Mouse (Mus musculus) hindbrain, embryonic 15.5 days (tissue): Measurements from ENCODE around the gene Hid1. TPM values are rescaled to one million over a fixed set of nuclear protein-coding genes. Genes with fewer than 3 reads are reported as not detected.
"Not testable (repeated sequence)": the region's sequence is repeated elsewhere in the genome, so short reads cannot be mapped to it uniquely, and the experiment has no call there.

Source experiments
- ATAC-seq: fragments of 200-750 bp; cut with Nextera tagmentation; 2 replicates; pipeline ENCODE4 v1.8.0; 2017; ENCODE audit warnings: low read depth, moderate number of reproducible peaks, moderate TSS enrichment; ENCODE audit not compliant: low FRiP score
- H3K27ac ChIP-seq: fragments of 300-500 bp; sonication (generic); replicated peaks from 2 replicates; pipeline ENCODE4 v1.5.1; 2015; ENCODE audit warnings: mild to moderate bottlenecking, inconsistent platforms
- H3K27me3 ChIP-seq: fragments of 300-500 bp; sonication (generic); 2 replicates; pipeline ENCODE4 v1.6.1; 2015; ENCODE audit warnings: control low read depth, inconsistent platforms
- H3K36me3 ChIP-seq: fragments of 300-500 bp; sonication (generic); 2 replicates; pipeline ENCODE4 v1.6.1; 2015; ENCODE audit warnings: control low read depth, inconsistent platforms
- H3K4me1 ChIP-seq: fragments of 300-500 bp; sonication (generic); replicated peaks from 2 replicates; pipeline ENCODE4 v1.6.1; 2015; ENCODE audit warnings: control low read depth, inconsistent platforms
- H3K4me2 ChIP-seq: fragments of 300-500 bp; sonication (generic); 2 replicates; pipeline ENCODE4 v1.6.1; 2015; ENCODE audit warnings: moderate library complexity, mild to moderate bottlenecking, inconsistent platforms
- H3K4me3 ChIP-seq: fragments of 300-500 bp; sonication (generic); 2 replicates; pipeline ENCODE4 v1.5.1; 2015; ENCODE audit warnings: mild to moderate bottlenecking, inconsistent platforms
- H3K9ac ChIP-seq: fragments of 300-500 bp; sonication (generic); 2 replicates; pipeline ENCODE4 v1.6.1; 2015; ENCODE audit warnings: inconsistent platforms
- H3K9me3 ChIP-seq: fragments of 300-500 bp; sonication (generic); 2 replicates; pipeline ENCODE4 v1.6.1; 2016; ENCODE audit warnings: control low read depth, inconsistent platforms
- WGBS: fragments of 180-500 bp; shearing (Covaris S2); methylation state at CpG from one replicate; pipeline ENCODE4 v1.1.7; 2015; 5-methylcytosine and 5-hydroxymethylcytosine counted together
- polyA plus RNA-seq: library from polyadenylated mRNA; unstranded; fragments of >200 nt; fragmentation: Nextera tagmentation; extraction: Ambion mirVana; gene quantifications from 2 replicates; pipeline ENCODE4 v1.2.1, GENCODE M21; 2015

Gene Hid1
- polyA plus RNA-seq, 1 experiment from 2014 or later = 62.4 TPM

- not testable (repeated sequence) for H3K4me2 ChIP-seq, H3K27me3 ChIP-seq, H3K4me3 ChIP-seq, H3K9ac ChIP-seq, H3K9me3 ChIP-seq, H3K27ac ChIP-seq, ATAC-seq
- WGBS = 88% methylated on average over 3 of the region's 3 CpGs
- Histone ChIP-seq H3K36me3 (peaks cover 18% of the 10 kb centered on the region), H3K4me1 (peaks cover 38% of the 10 kb centered on the region)
Measured at GRCm38 (mm10) chr11:115386859-115387258, 19.3 kb upstream of the Hid1 start.

GRCm38 (mm10) chr11:115384587-115384986, 17.0 kb upstream of the Hid1 start:
- WGBS = 77% methylated on average over 5 of the region's 5 CpGs
- no peak for ATAC-seq
- no peaks in the 10 kb centered on the region for H3K9me3 ChIP-seq
- H3K9ac ChIP-seq = no peak overlapping the region
- H3K4me2 ChIP-seq = peak overlapping the region; percentile 92
- H3K27ac ChIP-seq = no peak overlapping the region
- no peak overlapping the region for H3K4me3 ChIP-seq
- H3K4me1 ChIP-seq = peaks cover 42% of the 10 kb centered on the region
- no peaks in the 10 kb centered on the region for H3K27me3 ChIP-seq
- H3K36me3 ChIP-seq = no peaks in the 10 kb centered on the region

GRCm38 (mm10) chr11:115383701-115384474, 16.3 kb upstream of the Hid1 start:
- 0 out of 2 replicates have a peak, but pooled peaks have one; percentile 1 for ATAC-seq
- no peaks in the 10 kb centered on the region for H3K27me3 ChIP-seq
- H3K4me1 ChIP-seq = peaks cover 42% of the 10 kb centered on the region
- no peaks in the 10 kb centered on the region for H3K9me3 ChIP-seq
- H3K4me2 ChIP-seq = peak overlapping the region; percentile 92
- H3K4me3 ChIP-seq = peak overlapping the region; percentile 92
- H3K27ac ChIP-seq = peak overlapping the region; percentile 96
- 28% methylated on average over 16 of the region's 16 CpGs for WGBS
- no peaks in the 10 kb centered on the region for H3K36me3 ChIP-seq
- H3K9ac ChIP-seq = peak overlapping the region; percentile 99

GRCm38 (mm10) chr11:115382891-115383290, 15.3 kb upstream of the Hid1 start:
- 11% methylated on average over 5 of the region's 5 CpGs for WGBS
- H3K4me1 ChIP-seq = peaks cover 42% of the 10 kb centered on the region

GRCm38 (mm10) chr11:115381743-115382539, 14.4 kb upstream of the Hid1 start, which contains the start of gene Cdr2l:
TSS of gene Cdr2l (plus strand) at chr11:115381916.
- Histone ChIP-seq H3K27ac (peak within 1 kb of the TSS; percentile 96), H3K9me3 (no peaks in the 10 kb centered on the region), H3K27me3 (no peaks in the 10 kb centered on the region), H3K9ac (peak within 1 kb of the TSS; percentile 99), H3K4me3 (peak within 1 kb of the TSS; percentile 92), H3K4me1 (peaks cover 42% of the 10 kb centered on the region), H3K36me3 (no peaks in the 10 kb centered on the region), H3K4me2 (peak within 1 kb of the TSS; percentile 92)
- under 1% methylated on average over 76 of the region's 76 CpGs for WGBS
- peak; percentile 91 for ATAC-seq

More at GRCm38 (mm10) chr11:115382891-115383290, 15.3 kb upstream of the Hid1 start:
- no peak for ATAC-seq
- H3K27ac ChIP-seq = peak overlapping the region; percentile 96
- no peaks in the 10 kb centered on the region for H3K27me3 ChIP-seq
- no peaks in the 10 kb centered on the region for H3K36me3 ChIP-seq
- peak overlapping the region; percentile 99 for H3K9ac ChIP-seq
- no peaks in the 10 kb centered on the region for H3K9me3 ChIP-seq
- H3K4me3 ChIP-seq = peak overlapping the region; percentile 92
- peak overlapping the region; percentile 92 for H3K4me2 ChIP-seq

GRCm38 (mm10) chr11:115381276-115381675, 13.7 kb upstream of the Hid1 start:
- Histone ChIP-seq H3K4me1 (peaks cover 40% of the 10 kb centered on the region), H3K9ac (peak overlapping the region; percentile 99; the same call in 1 of the 2 replicates), H3K4me3 (peak overlapping the region; percentile 92), H3K27ac (peak overlapping the region; percentile 96), H3K27me3 (no peaks in the 10 kb centered on the region), H3K36me3 (no peaks in the 10 kb centered on the region), H3K4me2 (peak overlapping the region; percentile 92), H3K9me3 (no peaks in the 10 kb centered on the region)
- 15% methylated on average over 9 of the region's 9 CpGs for WGBS
- no peak for ATAC-seq

- WGBS = 88% methylated on average over 7 of the region's 7 CpGs
- no peak for ATAC-seq
- H3K4me2 ChIP-seq = no peak overlapping the region
- H3K9ac ChIP-seq = no peak overlapping the region
- H3K36me3 ChIP-seq = no peaks in the 10 kb centered on the region
- H3K27ac ChIP-seq = no peak overlapping the region
- H3K4me3 ChIP-seq = no peak overlapping the region
- no peaks in the 10 kb centered on the region for H3K9me3 ChIP-seq
- peaks cover 4% of the 10 kb centered on the region; the same call in 1 of the 2 replicates for H3K27me3 ChIP-seq
- peaks cover 25% of the 10 kb centered on the region for H3K4me1 ChIP-seq
Measured at GRCm38 (mm10) chr11:115377854-115378253, 10.3 kb upstream of the Hid1 start.

- Histone ChIP-seq H3K4me1 (peaks cover 20% of the 10 kb centered on the region), H3K27ac (no peak overlapping the region), H3K4me3 (no peak overlapping the region), H3K36me3 (no peaks in the 10 kb centered on the region), H3K4me2 (no peak overlapping the region), H3K9ac (no peak overlapping the region), H3K9me3 (no peaks in the 10 kb centered on the region), H3K27me3 (peaks cover 4% of the 10 kb centered on the region; the same call in 1 of the 2 replicates)
- WGBS = 94% methylated on average over 4 of the region's 4 CpGs
- ATAC-seq = no peak
Measured at GRCm38 (mm10) chr11:115377254-115377653, 9.7 kb upstream of the Hid1 start.

- H3K9ac ChIP-seq = no peak overlapping the region
- ATAC-seq = no peak
- 76% methylated on average over 7 of the region's 7 CpGs for WGBS
Measured at GRCm38 (mm10) chr11:115376722-115377121, 9.2 kb upstream of the Hid1 start.

GRCm38 (mm10) chr11:115374695-115375425, 7.3 kb upstream of the Hid1 start:
- Histone ChIP-seq H3K9ac (peak overlapping the region; percentile 68; the same call in 1 of the 2 replicates), H3K27ac (peak overlapping the region; percentile 80), H3K4me3 (peak overlapping the region; percentile 43), H3K4me2 (peak overlapping the region; percentile 68), H3K4me1 (peaks cover 16% of the 10 kb centered on the region), H3K36me3 (no peaks in the 10 kb centered on the region), H3K27me3 (peaks cover 4% of the 10 kb centered on the region; the same call in 1 of the 2 replicates), H3K9me3 (no peaks in the 10 kb centered on the region)
- ATAC-seq = peak; percentile 16; the same call in 1 of the 2 replicates
- 67% methylated on average over 12 of the region's 12 CpGs for WGBS

More at GRCm38 (mm10) chr11:115376722-115377121, 9.2 kb upstream of the Hid1 start:
- Histone ChIP-seq H3K4me3 (no peak overlapping the region), H3K4me1 (peaks cover 20% of the 10 kb centered on the region), H3K36me3 (no peaks in the 10 kb centered on the region), H3K27me3 (peaks cover 4% of the 10 kb centered on the region; the same call in 1 of the 2 replicates), H3K4me2 (no peak overlapping the region), H3K27ac (no peak overlapping the region), H3K9me3 (no peaks in the 10 kb centered on the region)
